Mouse (Mus musculus) ES-E14 (cell line): ENCODE measurements around the gene Grcc10. TPM values are rescaled to one million over a fixed set of nuclear protein-coding genes. Genes with fewer than 3 reads are reported as not detected.

Source experiments
- DNase-seq: peaks from one replicate; pipeline ENCODE4 v3.0.0-alpha.2; 2013; ENCODE audit warnings: low read depth, low spot score
- H3K27ac ChIP-seq: 2 replicates; pipeline ENCODE4 v1.5.1; 2012; ENCODE audit warnings: low read depth, mild to moderate bottlenecking, low read length, moderate library complexity, mixed read lengths; ENCODE audit not compliant: poor library complexity, insufficient read depth, severe bottlenecking
- H3K36me3 ChIP-seq: 2 replicates; pipeline ENCODE4 v1.6.1; 2012; ENCODE audit warnings: mild to moderate bottlenecking, low read length, moderate library complexity, mixed read lengths; ENCODE audit not compliant: control insufficient read depth, poor library complexity, insufficient read depth, severe bottlenecking
- H3K4me1 ChIP-seq, 2 experiments: fragments of 150-350 bp in 1 of 2; sonication (generic) in 1 of 2; 2 replicates each; pipeline ENCODE4 v1.6.1; 2012; ENCODE audit warnings: low read length in 2 of 2, mild to moderate bottlenecking in 1 of 2, mixed read lengths in 1 of 2; ENCODE audit not compliant: control insufficient read depth in 2 of 2, insufficient read depth in 2 of 2, poor library complexity in 1 of 2
- H3K4me3 ChIP-seq, 2 experiments: fragments of 150-350 bp in 1 of 2; sonication (generic) in 1 of 2; 2 replicates each; pipeline ENCODE4 v1.5.1; 2012; ENCODE audit warnings: low read length in 2 of 2, low read depth in 1 of 2, mild to moderate bottlenecking in 1 of 2, mixed read lengths in 1 of 2; ENCODE audit not compliant: insufficient read depth in 1 of 2, poor library complexity in 1 of 2, severe bottlenecking in 1 of 2
- H3K9ac ChIP-seq: 2 replicates; pipeline ENCODE4 v1.6.1; 2012; ENCODE audit warnings: low read depth, mild to moderate bottlenecking, low read length, mixed read lengths; ENCODE audit not compliant: poor library complexity, insufficient read depth, severe bottlenecking
- H3K9me3 ChIP-seq: fragments of 150-350 bp; sonication (generic); 2 replicates; pipeline ENCODE4 v1.6.1; 2012; ENCODE audit warnings: low read depth, mild to moderate bottlenecking, low read length; ENCODE audit not compliant: control insufficient read depth, insufficient read depth
- CHD2 ChIP-seq: IDR thresholded peaks from 2 replicates; pipeline ENCODE4 v1.6.1; 2014; ENCODE audit warnings: mild to moderate bottlenecking, low read depth, low read length, inconsistent platforms
- HCFC1 ChIP-seq: IDR thresholded peaks from 2 replicates; pipeline ENCODE4 v1.6.1; 2012; ENCODE audit warnings: low read length, inconsistent platforms, borderline replicate concordance; ENCODE audit not compliant: insufficient read depth
- MAFK ChIP-seq: IDR thresholded peaks from 2 replicates; pipeline ENCODE4 v1.6.1; 2014; ENCODE audit warnings: mild to moderate bottlenecking, low read depth, low read length, inconsistent platforms; ENCODE audit not compliant: insufficient read depth
- ZC3H11A ChIP-seq: IDR thresholded peaks from 2 replicates; pipeline ENCODE4 v1.6.1; 2012; ENCODE audit warnings: low read depth, mild to moderate bottlenecking, inconsistent platforms, low read length, borderline replicate concordance
- ZNF384 ChIP-seq: IDR thresholded peaks from 2 replicates; pipeline ENCODE4 v1.6.1; 2012; ENCODE audit warnings: low read depth, low read length, inconsistent platforms
- in situ Hi-C, 2 experiments: fragments of 600-800 bp; cut with MboI; formaldehyde crosslinking; loops; one replicate each; pipeline ENCODE4 v1.15.1; 2025; ENCODE audit warnings: low sequenced_read_pairs in 2 of 2, inconsistent platforms in 1 of 2; ENCODE audit not compliant: unreplicated experiment in 2 of 2
- total RNA-seq: library from RNA; depleted of rRNA; stranded (reverse); fragments of 300-350 nt; gene quantifications from 2 replicates; pipeline ENCODE4 v1.2.3, GENCODE M21; 2012

Gene Grcc10
- total RNA-seq, 1 experiment = 108 TPM

DNA sequence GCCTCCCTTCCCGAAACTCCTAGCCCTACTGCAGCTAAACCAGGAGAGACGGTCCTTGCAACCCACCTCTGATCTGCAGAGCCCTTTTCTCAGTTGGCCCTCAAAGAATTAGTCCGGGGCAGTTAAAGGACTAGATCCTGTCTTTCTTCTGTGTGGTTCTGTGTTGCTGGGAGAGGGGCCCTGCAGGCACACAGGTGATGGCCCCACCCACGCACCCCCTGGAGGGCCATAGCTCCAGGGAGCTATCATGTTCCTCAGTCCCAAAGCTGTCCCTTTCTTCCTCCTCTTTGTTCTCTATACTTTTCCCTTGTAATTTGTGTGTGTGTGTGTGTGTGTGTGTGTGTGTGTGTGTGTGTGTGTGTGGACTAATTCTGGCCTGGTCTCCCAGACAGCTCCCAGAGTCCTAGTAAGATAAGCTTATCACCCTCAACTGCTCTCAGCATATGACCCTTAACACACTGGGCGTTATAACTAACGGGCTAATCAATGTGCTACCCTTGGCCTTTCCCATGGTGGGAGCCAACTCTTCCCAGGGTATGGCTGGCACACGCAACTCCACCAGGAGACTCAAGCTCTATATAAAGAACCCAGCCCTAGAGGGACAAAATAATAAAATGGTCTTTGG lies 21.7 kb downstream of the Grcc10 start:
- in situ Hi-C loops = no loop called here
- DNase-seq = no peak
- H3K36me3 ChIP-seq = peaks cover 27% of the 10 kb centered on the region
- H3K9me3 ChIP-seq = no peaks in the 10 kb centered on the region
- peaks cover 0 to 20% of the 10 kb centered on the region in 2 experiments; a peak in 3 of 4 replicates for H3K4me1 ChIP-seq
- TF ChIP-seq CHD2 = no peak
- TF ChIP-seq ZNF384 = no peak
- no peak for TF ChIP-seq HCFC1
- no peak for TF ChIP-seq ZC3H11A
- TF ChIP-seq MAFK = no peak
- peak overlapping the region; percentile 62 for H3K9ac ChIP-seq
- H3K27ac ChIP-seq = peak overlapping the region; percentile 17; the same call in 1 of the 2 replicates
- peak overlapping the region in 1 of 2 experiments; percentile 64; a peak in 3 of 4 replicates for H3K4me3 ChIP-seq

DNA sequence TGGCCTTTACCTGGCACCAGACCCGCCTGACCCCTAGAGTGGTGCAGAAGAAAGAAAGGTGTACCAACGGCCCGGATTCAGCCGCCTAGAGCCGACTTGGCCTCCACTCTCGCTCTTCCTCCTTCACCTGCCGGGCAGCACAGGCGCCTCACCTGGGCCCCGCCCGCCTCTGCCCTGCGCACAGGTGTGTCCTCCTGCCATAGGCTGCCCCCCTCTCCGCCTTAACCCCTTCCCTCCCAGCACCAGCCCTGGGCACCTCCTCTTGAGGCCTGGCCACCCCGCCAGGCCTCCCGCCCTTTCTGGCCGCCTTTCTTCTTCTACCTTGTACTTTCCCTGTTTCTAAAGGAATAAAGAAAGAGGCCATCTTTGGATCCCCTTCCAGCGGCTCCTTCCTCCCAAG lies 22.5 kb downstream of the Grcc10 start:
- Histone ChIP-seq H3K9ac (peak overlapping the region; percentile 62), H3K4me3 (peak overlapping the region; percentile 55 to 64), H3K27ac (peak overlapping the region; percentile 17; the same call in 1 of the 2 replicates), H3K36me3 (peaks cover 34% of the 10 kb centered on the region), H3K9me3 (no peaks in the 10 kb centered on the region), H3K4me1 (peaks cover 0 to 20% of the 10 kb centered on the region in 2 experiments; a peak in 3 of 4 replicates)
- TF ChIP-seq HCFC1 (no peak), ZC3H11A (no peak), CHD2 (no peak), ZNF384 (no peak), MAFK (no peak)
- DNase-seq = no peak
- in situ Hi-C loops = no loop called here

GRCm38 (mm10) chr6:124717968-124718367 lies 23.2 kb downstream of the Grcc10 start:
- H3K4me3 ChIP-seq = peak overlapping the region; percentile 55 to 64
- TF ChIP-seq MAFK (no peak), CHD2 (no peak), HCFC1 (no peak), ZC3H11A (no peak), ZNF384 (no peak)
- no peaks in the 10 kb centered on the region for H3K9me3 ChIP-seq
- peaks cover 0 to 20% of the 10 kb centered on the region in 2 experiments for H3K4me1 ChIP-seq
- no peak for DNase-seq
- peak overlapping the region; percentile 62 for H3K9ac ChIP-seq
- H3K27ac ChIP-seq = peak overlapping the region; percentile 71
- in situ Hi-C loops = no loop called here
- H3K36me3 ChIP-seq = peaks cover 37% of the 10 kb centered on the region

DNA sequence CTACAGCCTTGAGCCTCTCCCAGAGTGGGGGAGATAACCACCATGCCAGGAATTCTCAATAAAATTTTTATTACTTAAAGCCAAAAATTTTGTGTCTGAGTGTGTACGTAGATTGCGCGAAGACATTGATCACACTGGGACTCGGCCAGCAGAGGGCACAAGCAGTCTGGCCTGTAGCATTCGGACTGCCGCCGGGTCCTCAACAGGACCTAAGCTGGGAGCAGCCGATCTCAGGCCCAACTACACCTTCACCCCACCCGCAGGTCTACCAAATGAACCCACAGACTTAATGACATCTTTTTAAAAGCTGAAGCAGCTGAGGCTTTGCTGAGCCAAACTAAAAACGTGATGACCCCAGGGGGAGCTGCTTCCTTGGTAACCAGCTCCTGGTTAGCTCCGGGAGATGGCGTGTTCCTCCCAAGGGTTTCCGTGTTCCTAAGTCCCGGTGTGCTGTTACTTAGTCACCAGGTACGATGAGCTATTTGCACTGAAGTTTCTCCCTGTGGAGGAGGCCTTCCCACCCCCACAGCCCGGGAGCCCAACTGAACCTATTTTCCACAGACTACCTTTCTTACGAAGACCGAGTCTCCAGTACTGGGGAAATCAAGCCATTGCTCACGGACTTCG lies 24.2 kb downstream of the Grcc10 start:
- DNase-seq = no peak
- peak overlapping the region; percentile 62 for H3K9ac ChIP-seq
- TF ChIP-seq ZC3H11A (peak; percentile 22; the same call in 1 of the 2 replicates), HCFC1 (no peak)
- peaks cover 0 to 20% of the 10 kb centered on the region in 2 experiments for H3K4me1 ChIP-seq
- H3K27ac ChIP-seq = peak overlapping the region; percentile 71
- no peaks in the 10 kb centered on the region for H3K9me3 ChIP-seq
- peaks cover 37% of the 10 kb centered on the region for H3K36me3 ChIP-seq
- in situ Hi-C loops = no loop called here
- H3K4me3 ChIP-seq = peak overlapping the region in 1 of 2 experiments; percentile 64; a peak in 2 of 4 replicates
